Mouse (Mus musculus): Measurements from ENCODE around the gene Tmc4. TPM values are rescaled to one million over a fixed set of nuclear protein-coding genes. Genes with fewer than 3 reads are reported as not detected.

The Tmc4 gene
- polyA plus RNA-seq, 1 experiment from 2014 or later: 25.3 TPM

DNA sequence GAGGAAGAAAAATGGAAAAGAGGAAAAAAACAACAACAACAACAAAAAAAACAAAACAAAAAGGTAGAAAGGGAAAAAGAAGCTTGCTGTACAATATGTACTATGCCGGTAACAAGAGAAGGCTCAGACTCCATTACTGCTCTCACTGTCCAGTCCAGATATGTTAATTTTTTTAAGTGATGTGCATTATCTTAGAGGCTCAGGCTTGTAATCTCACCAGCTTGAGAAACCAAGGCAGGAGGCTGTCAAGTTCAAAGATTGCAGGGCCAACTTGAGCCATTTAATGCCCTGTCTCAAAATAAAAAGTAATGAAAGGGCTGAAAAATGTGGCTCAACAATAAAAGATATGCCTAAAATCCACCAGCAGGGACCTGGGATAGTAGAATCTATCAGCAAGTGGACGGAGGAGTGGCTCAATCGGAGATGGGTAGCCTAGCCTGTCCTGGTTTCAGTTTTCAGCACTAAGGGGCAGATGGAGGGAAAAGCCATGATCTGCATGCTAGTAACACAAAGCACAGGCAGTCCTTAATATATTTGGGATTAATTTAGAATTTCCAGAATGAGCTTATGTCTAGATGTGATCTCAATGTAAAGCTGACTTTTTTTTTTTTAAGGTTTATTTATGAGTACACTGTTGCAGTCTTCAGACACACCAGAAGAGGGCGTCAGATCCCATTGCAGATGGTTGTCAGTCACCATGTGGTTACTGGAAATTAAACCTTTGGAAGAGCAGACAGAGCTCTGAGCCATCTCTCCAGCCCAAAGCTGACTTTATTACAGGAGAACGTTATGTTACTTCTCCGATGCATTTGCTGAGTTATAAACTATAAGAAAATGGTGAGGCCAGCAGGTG lies 60.7 kb downstream of the Tmc4 start:
- Histone ChIP-seq H3K27me3 (ENCODE audit: insufficient read depth, low read length) (no peaks in the 10 kb centered on the region), H3K36me3 (ENCODE audit: insufficient read depth, low read length) (peaks cover 15% of the 10 kb centered on the region), H3K4me3 (ENCODE audit: low read length) (peak overlapping the region; percentile 64), H3K9ac (replicated peaks; ENCODE audit: low read length) (no peak overlapping the region), H3K9me3 (ENCODE audit: low read length) (no peaks in the 10 kb centered on the region), H3K4me2 (replicated peaks; ENCODE audit: low read depth, low read length) (peak overlapping the region; percentile 75; the same call in 1 of the 2 replicates), H3K27ac (ENCODE audit: low read length) (no peak overlapping the region), H3K4me1 (ENCODE audit: insufficient read depth, low read length) (peaks cover 5% of the 10 kb centered on the region)
- peak; percentile 25; the same call in 1 of the 2 replicates for ATAC-seq (ENCODE audit: low FRiP score, low TSS enrichment)
- 37% methylated on average over 6 of the region's 6 CpGs for WGBS

DNA sequence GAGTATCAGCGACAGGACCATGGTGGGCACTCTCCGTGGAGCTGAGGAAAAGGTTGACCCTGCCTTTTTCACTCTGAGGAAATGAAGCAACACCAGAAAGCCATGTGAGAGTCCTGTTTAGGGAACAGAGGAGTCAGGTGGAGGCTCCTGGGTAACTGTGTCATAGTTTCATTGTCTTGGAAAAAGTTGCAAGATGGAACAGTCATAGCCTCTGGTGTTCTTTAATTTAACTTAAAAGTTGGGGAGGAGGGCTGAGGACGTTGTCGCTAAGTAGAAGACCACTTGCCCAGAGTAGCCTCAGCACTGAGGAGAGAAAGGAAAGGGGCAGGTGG lies 61.3 kb downstream of the Tmc4 start, which contains the start of gene Oscar:
Oscar (minus strand) TSS at position 101 of the 332 bp plus-strand sequence.
- peak within 1 kb of the TSS; percentile 75; the same call in 1 of the 2 replicates for H3K4me2 ChIP-seq (replicated peaks; ENCODE audit: low read depth, low read length)
- 84% methylated on average over 4 of the region's 4 CpGs for WGBS
- H3K4me3 ChIP-seq (ENCODE audit: low read length): peak within 1 kb of the TSS; percentile 64
- H3K9me3 ChIP-seq (ENCODE audit: low read length): no peaks in the 10 kb centered on the region
- no peak within 1 kb of the TSS for H3K9ac ChIP-seq (replicated peaks; ENCODE audit: low read length)
- peaks cover 15% of the 10 kb centered on the region for H3K36me3 ChIP-seq (ENCODE audit: insufficient read depth, low read length)
- H3K27me3 ChIP-seq (ENCODE audit: insufficient read depth, low read length): no peaks in the 10 kb centered on the region
- no peak for ATAC-seq (ENCODE audit: low FRiP score, low TSS enrichment)
- H3K4me1 ChIP-seq (ENCODE audit: insufficient read depth, low read length): peaks cover 5% of the 10 kb centered on the region
- no peak within 1 kb of the TSS for H3K27ac ChIP-seq (ENCODE audit: low read length)

Small RNAs within 50 kb of the gene (microRNA-seq; reads per million reads assigned to microRNA genes)
- 2.4 reads per million, percentile 10 among the genes with 10 or more reads in this experiment for gene Mir3572

Other genes starting within 250 kb of the Tmc4 start
- 0.12 TPM in 1 of 2 replicates, not detected in the other for gene Tarm1, start 174.9 kb downstream of the Tmc4 start, polyA plus RNA-seq (2015; fragmentation: Nextera tagmentation; extraction: Ambion mirVana)
- gene Oscar, start 61.4 kb downstream of the Tmc4 start, polyA plus RNA-seq (2015; fragmentation: Nextera tagmentation; extraction: Ambion mirVana): 0.25 and 0.36 TPM in 2 replicates
- gene Ndufa3, start 60.2 kb downstream of the Tmc4 start, polyA plus RNA-seq (2015; fragmentation: Nextera tagmentation; extraction: Ambion mirVana): 504 and 516 TPM in 2 replicates
- 21.4 and 27.7 TPM in 2 replicates for gene Tfpt, start 47.6 kb downstream of the Tmc4 start, polyA plus RNA-seq (2015; fragmentation: Nextera tagmentation; extraction: Ambion mirVana)
- 115 and 118 TPM in 2 replicates for gene Prpf31, start 47.6 kb downstream of the Tmc4 start, polyA plus RNA-seq (2015; fragmentation: Nextera tagmentation; extraction: Ambion mirVana)
- gene Cnot3, start 32.3 kb downstream of the Tmc4 start, polyA plus RNA-seq (2015; fragmentation: Nextera tagmentation; extraction: Ambion mirVana): 65.3 and 71.6 TPM in 2 replicates
- 16.7 and 17.4 TPM in 2 replicates for gene Leng1, start 11.7 kb downstream of the Tmc4 start, polyA plus RNA-seq (2015; fragmentation: Nextera tagmentation; extraction: Ambion mirVana)
- gene Tsen34, start 15.3 kb upstream of the Tmc4 start, polyA plus RNA-seq (2015; fragmentation: Nextera tagmentation; extraction: Ambion mirVana): 286 and 341 TPM in 2 replicates
- gene Mboat7, start 16.0 kb upstream of the Tmc4 start, polyA plus RNA-seq (2015; fragmentation: Nextera tagmentation; extraction: Ambion mirVana): 70.5 and 73.9 TPM in 2 replicates
- gene Rps9, start 26.4 kb upstream of the Tmc4 start, polyA plus RNA-seq (2015; fragmentation: Nextera tagmentation; extraction: Ambion mirVana): 1,357 and 1,383 TPM in 2 replicates
- 0.85 and 0.98 TPM in 2 replicates for gene Pirb, start 42.8 kb upstream of the Tmc4 start, polyA plus RNA-seq (2015; fragmentation: Nextera tagmentation; extraction: Ambion mirVana)
- gene Gm15448, start 148.1 kb upstream of the Tmc4 start, polyA plus RNA-seq (2015; fragmentation: Nextera tagmentation; extraction: Ambion mirVana): 0.11 TPM in 1 of 2 replicates, not detected in the other
- gene Pira2, start 167.5 kb upstream of the Tmc4 start, polyA plus RNA-seq (2015; fragmentation: Nextera tagmentation; extraction: Ambion mirVana): 0.13 and 0.21 TPM in 2 replicates
- 0.09 and 0.14 TPM in 2 replicates for gene Gm14548, start 220.6 kb upstream of the Tmc4 start, polyA plus RNA-seq (2015; fragmentation: Nextera tagmentation; extraction: Ambion mirVana)
- gene Lilra6, start 237.9 kb upstream of the Tmc4 start, polyA plus RNA-seq (2015; fragmentation: Nextera tagmentation; extraction: Ambion mirVana): 0.13 and 0.19 TPM in 2 replicates

All from kidney, embryonic 16.5 days (tissue).